Mouse (Mus musculus) layer of hippocampus, adult 11-12 months (tissue): Measurements from ENCODE around the gene Cage1.

Experiments used
- DNase-seq: peaks from one replicate; pipeline ENCODE4 v3.0.0; 2022; ENCODE audit warnings: low spot score

Gene Cage1

GRCm38 (mm10) chr13:38037044-38037687 is at the start of gene Cage1:
Gene Cage1 (minus strand): TSS chr13:38037069.
- peak; percentile 96 for DNase-seq

GRCm38 (mm10) chr13:38081161-38081560 is 44.3 kb upstream of the Cage1 start:
- no peak for DNase-seq

- DNase-seq = no peak
Observed at GRCm38 (mm10) chr13:38080725-38081124, 43.9 kb upstream of the Cage1 start.

GRCm38 (mm10) chr13:38080014-38080413 is 43.1 kb upstream of the Cage1 start:
- DNase-seq = no peak

GRCm38 (mm10) chr13:38079366-38079765 is 42.5 kb upstream of the Cage1 start:
- DNase-seq = no peak

- DNase-seq = no peak
Observed at GRCm38 (mm10) chr13:38078836-38079235, 42.0 kb upstream of the Cage1 start.

GRCm38 (mm10) chr13:38077113-38077512 is 40.2 kb upstream of the Cage1 start:
- no peak for DNase-seq

- DNase-seq = no peak
Observed at GRCm38 (mm10) chr13:38074404-38074803, 37.5 kb upstream of the Cage1 start.

GRCm38 (mm10) chr13:38073374-38074307 is 36.8 kb upstream of the Cage1 start:
- no peak for DNase-seq

GRCm38 (mm10) chr13:38070945-38071344 is 34.1 kb upstream of the Cage1 start:
- DNase-seq = no peak

GRCm38 (mm10) chr13:38064854-38065663 is 28.2 kb upstream of the Cage1 start:
- DNase-seq = peak; percentile 45

- DNase-seq = no peak
Observed at GRCm38 (mm10) chr13:38062678-38063077, 25.8 kb upstream of the Cage1 start.

GRCm38 (mm10) chr13:38049888-38050287 is 13.0 kb upstream of the Cage1 start:
- no peak for DNase-seq

GRCm38 (mm10) chr13:38037811-38038210 is 942 bp upstream of the Cage1 start:
- no peak for DNase-seq

- no peak for DNase-seq
Observed at GRCm38 (mm10) chr13:38036343-38037043, 376 bp downstream of the Cage1 start, which contains the start of gene Riok1. Gene Riok1 (plus strand): TSS chr13:38036995.

- no peak for DNase-seq
Observed at GRCm38 (mm10) chr13:38028407-38028806, 8.5 kb downstream of the Cage1 start.

GRCm38 (mm10) chr13:38027618-38028248 is 9.1 kb downstream of the Cage1 start:
- DNase-seq = no peak

- DNase-seq = no peak
Observed at GRCm38 (mm10) chr13:38025874-38026273, 11.0 kb downstream of the Cage1 start.

GRCm38 (mm10) chr13:38018791-38019190 is 18.1 kb downstream of the Cage1 start:
- DNase-seq = no peak

GRCm38 (mm10) chr13:38015591-38015990 is 21.3 kb downstream of the Cage1 start:
- DNase-seq = no peak

- peak; percentile 12 for DNase-seq
Observed at GRCm38 (mm10) chr13:38012436-38012835, 24.4 kb downstream of the Cage1 start.
